Mouse (Mus musculus): ENCODE data around the gene Pou5f1.

Gene Pou5f1

GRCm38 (mm10) chr17:35550143-35550494 lies 44.3 kb downstream of the Pou5f1 start:
- DNase-seq (ENCODE audit: low read depth, low spot score), result no peak

- DNase-seq (ENCODE audit: low read depth, low spot score), result no peak
Measured at GRCm38 (mm10) chr17:35550871-35551270, 45.1 kb downstream of the Pou5f1 start.

GRCm38 (mm10) chr17:35551881-35552414 lies 46.1 kb downstream of the Pou5f1 start, which contains the start of gene Cdsn:
Cdsn (plus strand) TSS chr17:35552128.
- no peak for DNase-seq (ENCODE audit: low read depth, low spot score)

GRCm38 (mm10) chr17:35554321-35554720 lies 48.5 kb downstream of the Pou5f1 start:
- no peak for DNase-seq (ENCODE audit: low read depth, low spot score)

GRCm38 (mm10) chr17:35554761-35555397 lies 49.1 kb downstream of the Pou5f1 start:
- no peak for DNase-seq (ENCODE audit: low read depth, low spot score)

- DNase-seq (ENCODE audit: low read depth, low spot score), result no peak
Measured at GRCm38 (mm10) chr17:35556186-35556765, 50.5 kb downstream of the Pou5f1 start.

GRCm38 (mm10) chr17:35556812-35557211 lies 51.0 kb downstream of the Pou5f1 start:
- no peak for DNase-seq (ENCODE audit: low read depth, low spot score)

- DNase-seq (ENCODE audit: low read depth, low spot score), result no peak
Measured at GRCm38 (mm10) chr17:35557351-35557750, 51.5 kb downstream of the Pou5f1 start.

- DNase-seq (ENCODE audit: low read depth, low spot score), result no peak
Measured at GRCm38 (mm10) chr17:35558216-35558615, 52.4 kb downstream of the Pou5f1 start.
